Mouse (Mus musculus): ENCODE measurements around the gene Ptx3. TPM values are rescaled to one million over a fixed set of nuclear protein-coding genes. Genes with fewer than 3 reads are reported as not detected.

Ptx3 gene
- polyA plus RNA-seq (2014; fragmentation: Illumina TruSeq; extraction: RNeasy Lipid Tissue Mini Kit (QIAGEN cat#74804); ENCODE audit: low read depth, low replicate concordance), result 0.38 TPM

GRCm38 (mm10) chr3:66219655-66220191 lies at the start of gene Ptx3:
Ptx3 (plus strand) TSS chr3:66219910.

Other genes starting within 250 kb of the Ptx3 start
- not detected for gene Veph1, start 76.9 kb downstream of the Ptx3 start, polyA plus RNA-seq (2014; fragmentation: Illumina TruSeq; extraction: RNeasy Lipid Tissue Mini Kit (QIAGEN cat#74804); ENCODE audit: low read depth, low replicate concordance)

All from sigmoid colon, adult 10 weeks (tissue).